Mouse (Mus musculus) C2C12 (cell line): ENCODE data around the gene Dcun1d4. TPM values are rescaled to one million over a fixed set of nuclear protein-coding genes. Genes with fewer than 3 reads are reported as not detected.

ENCODE experiments used
- H3K27me3 ChIP-seq: one replicate; pipeline ENCODE4 v1.6.1; 2011; ENCODE audit not compliant: control insufficient read depth, insufficient read depth, insufficient read length
- H3K36me3 ChIP-seq: one replicate; pipeline ENCODE4 v1.6.1; 2011; ENCODE audit not compliant: control insufficient read depth, insufficient read depth
- H3K4me3 ChIP-seq: one replicate; pipeline ENCODE4 v1.5.1; 2011; ENCODE audit warnings: mild to moderate bottlenecking, control low read depth; ENCODE audit not compliant: poor library complexity, insufficient read depth, severe bottlenecking
- H3K79me2 ChIP-seq: one replicate; pipeline ENCODE4 v1.6.1; 2011; ENCODE audit not compliant: control insufficient read depth, insufficient read depth
- H3K79me3 ChIP-seq: one replicate; pipeline ENCODE4 v1.6.1; 2011; ENCODE audit warnings: low read depth, control low read depth
- H3ac ChIP-seq: one replicate; pipeline ENCODE3; 2011; ENCODE audit warnings: low read depth; ENCODE audit not compliant: control insufficient read depth, insufficient read length
- CEBPB ChIP-seq: IDR thresholded peaks from one replicate; pipeline ENCODE4 v1.6.1; 2011; ENCODE audit warnings: low read depth, mild to moderate bottlenecking, control low read depth, moderate library complexity
- CTCF ChIP-seq: IDR thresholded peaks from one replicate; pipeline ENCODE4 v1.5.1; 2011; ENCODE audit not compliant: control insufficient read depth, insufficient read depth, insufficient read length
- FOSL1 ChIP-seq: IDR thresholded peaks from one replicate; pipeline ENCODE4 v1.8.0; 2011; ENCODE audit warnings: mild to moderate bottlenecking, low read length; ENCODE audit not compliant: poor library complexity, insufficient read depth, severe bottlenecking
- MAX ChIP-seq: IDR thresholded peaks from one replicate; pipeline ENCODE4 v1.6.1; 2011; ENCODE audit warnings: mild to moderate bottlenecking, control low read depth
- MYOD1 ChIP-seq: IDR thresholded peaks from one replicate; pipeline ENCODE4 v1.6.1; 2011; ENCODE audit warnings: low read depth; ENCODE audit not compliant: control insufficient read depth, insufficient read length
- MYOG ChIP-seq: IDR thresholded peaks from one replicate; pipeline ENCODE4 v1.6.1; 2011; ENCODE audit not compliant: control insufficient read depth, insufficient read length; ENCODE audit errors: extremely low read depth
- USF1 ChIP-seq: IDR thresholded peaks from one replicate; pipeline ENCODE4 v1.6.1; 2011; ENCODE audit warnings: low read depth, mild to moderate bottlenecking, control low read depth, moderate library complexity
- polyA plus RNA-seq: library from polyadenylated mRNA; unstranded; fragments of >200 nt; fragmentation: generic; extraction: Trizol; gene quantifications from one replicate; pipeline ENCODE4 v1.2.1, GENCODE M21; 2012; ENCODE audit warnings: missing spikeins

Gene Dcun1d4
- polyA plus RNA-seq, 1 experiment = 3.3 TPM

- Histone ChIP-seq H3K27me3 (no peaks in the 10 kb centered on the region), H3K79me2 (no peaks in the 10 kb centered on the region), H3K36me3 (peaks cover 2% of the 10 kb centered on the region), H3K79me3 (no peaks in the 10 kb centered on the region), H3ac (no peak overlapping the region), H3K4me3 (no peak overlapping the region)
- no peak for TF ChIP-seq FOSL1
- TF ChIP-seq CTCF = no peak
- TF ChIP-seq USF1 = no peak
- TF ChIP-seq MAX = no peak
- no peak for TF ChIP-seq MYOD1
- TF ChIP-seq MYOG = no peak
- TF ChIP-seq CEBPB = no peak
These were observed 76.1 kb downstream of the Dcun1d4 start for GRCm38 (mm10) chr5:73556733-73557425.

DNA sequence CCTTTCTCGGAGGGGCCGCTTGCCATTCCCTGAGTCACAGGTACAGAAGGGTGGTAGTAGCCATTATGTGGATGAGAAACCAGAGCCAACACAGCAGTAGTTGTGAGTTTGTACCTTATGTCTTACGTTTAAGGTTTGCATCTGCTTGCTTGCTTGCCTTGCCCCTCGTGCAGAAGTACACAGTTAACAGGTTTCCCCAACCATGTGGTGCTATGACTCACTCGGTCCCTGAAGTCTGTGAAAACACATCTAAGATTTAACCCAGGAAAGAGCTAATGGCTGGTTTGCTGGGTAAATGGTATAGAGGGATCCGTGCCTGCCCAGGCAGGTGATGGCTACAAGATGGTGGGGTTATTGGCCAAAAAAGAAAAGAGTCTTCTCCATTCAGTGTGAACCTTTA, 78.0 kb downstream of the Dcun1d4 start:
- Histone ChIP-seq H3K79me3 (no peaks in the 10 kb centered on the region), H3K36me3 (no peaks in the 10 kb centered on the region), H3ac (no peak overlapping the region), H3K27me3 (no peaks in the 10 kb centered on the region), H3K4me3 (no peak overlapping the region), H3K79me2 (no peaks in the 10 kb centered on the region)
- TF ChIP-seq CEBPB = no peak
- no peak for TF ChIP-seq MAX
- no peak for TF ChIP-seq MYOD1
- TF ChIP-seq MYOG = no peak
- TF ChIP-seq CTCF = no peak
- no peak for TF ChIP-seq USF1
- TF ChIP-seq FOSL1 = no peak

DNA sequence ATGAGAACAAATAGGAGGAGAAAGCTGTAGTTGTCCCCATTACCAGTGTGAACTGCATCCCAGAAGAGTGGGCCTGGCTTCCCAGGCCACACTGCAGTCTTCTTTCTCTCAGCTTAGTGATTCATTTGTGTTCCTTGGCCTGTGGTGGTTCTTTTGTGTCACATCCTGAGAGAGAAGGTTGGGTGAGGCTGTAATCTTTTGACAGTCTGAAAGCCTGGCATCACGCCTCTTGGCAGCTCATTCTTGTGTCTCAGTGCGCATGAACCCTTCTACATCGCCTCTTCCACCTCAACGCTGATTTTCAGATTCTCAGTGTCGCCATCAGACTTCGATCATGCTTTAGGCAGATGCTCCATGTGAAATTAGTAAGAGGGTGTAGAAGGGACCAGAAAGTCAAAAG, 83.2 kb downstream of the Dcun1d4 start:
- Histone ChIP-seq H3K4me3 (no peak overlapping the region), H3K36me3 (no peaks in the 10 kb centered on the region), H3K79me2 (no peaks in the 10 kb centered on the region), H3ac (no peak overlapping the region), H3K27me3 (no peaks in the 10 kb centered on the region), H3K79me3 (no peaks in the 10 kb centered on the region)
- TF ChIP-seq FOSL1 = no peak
- no peak for TF ChIP-seq CEBPB
- no peak for TF ChIP-seq CTCF
- TF ChIP-seq MYOG = no peak
- TF ChIP-seq MYOD1 = no peak
- TF ChIP-seq MAX = no peak
- TF ChIP-seq USF1 = no peak

DNA sequence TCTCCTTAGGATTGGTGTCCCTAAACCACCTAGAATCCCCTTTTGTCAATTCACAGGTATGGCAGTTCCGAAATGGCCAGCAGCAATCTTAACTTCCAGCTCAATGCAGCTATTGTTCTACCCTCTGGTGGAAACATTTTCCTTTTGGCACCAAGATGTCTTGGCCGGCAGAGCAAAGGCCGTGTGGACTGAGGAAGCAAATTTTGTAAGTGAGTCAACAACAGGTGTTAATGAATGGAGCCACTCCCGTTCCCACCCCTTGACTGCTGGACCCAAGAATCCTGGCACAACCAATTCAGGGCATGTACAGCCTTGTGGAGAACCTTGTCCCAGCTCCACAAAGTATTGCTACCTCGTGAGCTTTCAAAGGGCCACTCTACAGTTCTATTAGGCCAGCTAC, 85.3 kb downstream of the Dcun1d4 start:
- Histone ChIP-seq H3ac (no peak overlapping the region), H3K79me3 (no peaks in the 10 kb centered on the region), H3K79me2 (no peaks in the 10 kb centered on the region), H3K4me3 (no peak overlapping the region), H3K36me3 (no peaks in the 10 kb centered on the region), H3K27me3 (no peaks in the 10 kb centered on the region)
- TF ChIP-seq USF1 (no peak), MYOG (no peak), CTCF (no peak), FOSL1 (no peak), MAX (no peak), MYOD1 (no peak), CEBPB (no peak)

- Histone ChIP-seq H3ac (no peak overlapping the region), H3K4me3 (no peak overlapping the region), H3K79me2 (no peaks in the 10 kb centered on the region), H3K79me3 (no peaks in the 10 kb centered on the region), H3K27me3 (no peaks in the 10 kb centered on the region), H3K36me3 (no peaks in the 10 kb centered on the region)
- TF ChIP-seq MYOG = no peak
- TF ChIP-seq CTCF = no peak
- no peak for TF ChIP-seq CEBPB
- TF ChIP-seq USF1 = no peak
These were observed 86.1 kb downstream of the Dcun1d4 start for GRCm38 (mm10) chr5:73566892-73567291.

GRCm38 (mm10) chr5:73569181-73569580, 88.4 kb downstream of the Dcun1d4 start:
- Histone ChIP-seq H3K36me3 (no peaks in the 10 kb centered on the region), H3K79me2 (no peaks in the 10 kb centered on the region), H3K79me3 (no peaks in the 10 kb centered on the region), H3K27me3 (peaks cover 6% of the 10 kb centered on the region), H3ac (no peak overlapping the region), H3K4me3 (no peak overlapping the region)
- TF ChIP-seq FOSL1 = no peak
- TF ChIP-seq CEBPB = no peak
- TF ChIP-seq MYOD1 = no peak
- no peak for TF ChIP-seq MYOG
- no peak for TF ChIP-seq MAX
- TF ChIP-seq CTCF = no peak
- TF ChIP-seq USF1 = no peak
